Mouse (Mus musculus) kidney, postnatal 36 days (tissue): ENCODE results near the gene Adprhl1.

Experiments
- DNase-seq, 2 experiments: peaks; one replicate each; pipeline ENCODE4 v3.0.0; 2021 to 2022; ENCODE audit warnings: mixed read lengths in 2 of 2

The Adprhl1 gene

DNA sequence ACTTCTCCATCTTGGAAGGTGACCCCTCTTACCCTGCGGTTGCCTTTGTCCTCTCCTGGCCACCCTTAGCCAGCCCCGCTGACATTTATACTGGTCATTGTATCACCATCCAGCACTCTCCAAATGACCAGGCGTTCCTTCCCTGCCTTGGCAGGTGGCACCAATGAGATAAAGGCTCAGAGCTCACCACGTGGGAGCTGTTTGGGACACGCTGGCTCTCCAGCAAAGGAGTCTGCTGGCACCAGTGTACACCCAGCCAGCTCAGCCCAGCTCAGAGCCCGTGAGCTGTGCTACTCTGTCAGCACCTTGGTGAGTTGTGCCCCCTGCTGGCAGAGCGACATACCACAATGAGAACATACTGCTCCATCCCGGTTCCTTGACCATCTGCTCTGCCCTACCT is at the start of gene Adprhl1:
Gene Adprhl1, minus strand, starts transcription at position 144 of the 400 bp plus-strand sequence.
- peak; percentile 69 to 87 for DNase-seq

DNA sequence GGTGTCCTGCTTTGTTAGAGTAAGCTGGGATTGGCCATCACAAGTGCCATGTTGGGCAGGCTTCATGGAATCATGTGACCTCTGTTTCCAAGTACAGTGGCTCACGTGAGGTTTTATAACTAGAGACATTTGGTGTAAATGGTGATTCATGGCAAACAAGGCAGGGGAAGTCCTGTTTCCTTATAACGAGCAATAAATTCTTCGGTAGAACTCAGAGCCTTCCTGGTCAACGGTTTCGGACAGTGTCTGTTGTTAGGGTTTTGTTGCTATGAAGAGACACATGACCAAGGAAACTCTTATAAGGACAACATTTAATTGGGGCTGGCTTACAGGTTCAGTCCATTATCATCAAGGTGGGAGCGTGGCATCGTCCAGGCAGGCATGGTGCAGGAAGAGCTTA is 47.1 kb upstream of the Adprhl1 start:
- no peak for DNase-seq

GRCm38 (mm10) chr8:13299571-13299970 is 45.6 kb upstream of the Adprhl1 start:
- DNase-seq, result peak; percentile 17 to 35

GRCm38 (mm10) chr8:13293677-13294470 is 39.9 kb upstream of the Adprhl1 start:
- DNase-seq, result peak; percentile 12 to 26

DNA sequence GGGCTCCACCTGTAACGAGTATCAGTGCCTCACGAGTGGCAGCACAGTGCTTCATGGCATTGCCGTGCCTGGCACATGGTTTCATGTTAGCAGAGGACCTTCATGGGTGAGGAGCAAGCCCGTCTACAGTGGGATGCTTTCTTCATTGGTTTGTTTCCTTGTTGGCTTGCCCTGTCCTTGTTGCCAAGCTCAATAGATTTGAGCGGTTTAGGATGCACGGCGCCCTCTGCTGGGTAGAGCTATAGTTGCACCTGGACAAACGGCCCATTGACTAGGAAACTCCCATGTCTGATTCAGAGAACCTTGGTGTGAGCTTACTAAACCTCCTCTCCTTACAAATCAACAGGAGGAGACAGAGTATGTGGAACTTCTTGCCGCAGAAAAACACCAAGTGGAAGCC is 38.4 kb upstream of the Adprhl1 start:
- DNase-seq, result peak; percentile 67 to 88

- peak in 1 of 2 experiments; percentile 29 for DNase-seq
These were observed 34.7 kb upstream of the Adprhl1 start for GRCm38 (mm10) chr8:13288646-13289045.

- DNase-seq, result peak; percentile 94 to 99
These were observed 34.0 kb upstream of the Adprhl1 start, which contains the start of the genes Dcun1d2 and Tmco3 for GRCm38 (mm10) chr8:13287692-13288623. Dcun1d2 (minus strand) TSS chr8:13288131. Tmco3 (plus strand) TSS chr8:13288190.

GRCm38 (mm10) chr8:13287304-13287691 is 33.3 kb upstream of the Adprhl1 start:
- DNase-seq, result peak; percentile 96

- no peak for DNase-seq
These were observed 29.2 kb upstream of the Adprhl1 start for GRCm38 (mm10) chr8:13283200-13283599.

DNA sequence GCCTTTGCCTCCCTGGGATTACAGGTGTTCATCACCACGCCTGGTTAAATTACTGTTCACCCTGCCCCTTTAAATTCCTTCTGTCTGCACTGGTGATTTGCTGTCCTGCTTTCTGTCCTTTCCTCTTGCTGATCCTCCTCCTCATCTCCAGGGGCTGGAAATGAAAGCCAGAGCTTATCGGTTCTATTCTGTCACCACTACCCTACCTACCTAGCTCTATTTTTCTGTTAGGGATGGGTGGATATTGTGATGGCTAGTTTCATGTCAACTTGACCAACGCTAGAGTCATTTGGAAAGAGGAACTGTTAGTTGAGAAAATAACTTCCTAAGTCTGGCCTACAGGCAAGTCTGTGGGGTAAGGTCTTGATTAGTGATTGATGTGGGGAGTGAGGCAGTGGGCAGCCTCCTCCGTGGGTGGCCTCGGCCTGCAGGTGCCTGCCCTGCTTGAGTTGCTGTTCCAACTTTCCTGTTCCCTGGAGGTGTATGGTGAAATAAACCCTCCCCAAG is 23.0 kb upstream of the Adprhl1 start:
- DNase-seq, result no peak

GRCm38 (mm10) chr8:13272834-13273233 is 18.9 kb upstream of the Adprhl1 start:
- DNase-seq, result no peak

- DNase-seq, result no peak
These were observed 13.6 kb upstream of the Adprhl1 start for GRCm38 (mm10) chr8:13267566-13267965.

DNA sequence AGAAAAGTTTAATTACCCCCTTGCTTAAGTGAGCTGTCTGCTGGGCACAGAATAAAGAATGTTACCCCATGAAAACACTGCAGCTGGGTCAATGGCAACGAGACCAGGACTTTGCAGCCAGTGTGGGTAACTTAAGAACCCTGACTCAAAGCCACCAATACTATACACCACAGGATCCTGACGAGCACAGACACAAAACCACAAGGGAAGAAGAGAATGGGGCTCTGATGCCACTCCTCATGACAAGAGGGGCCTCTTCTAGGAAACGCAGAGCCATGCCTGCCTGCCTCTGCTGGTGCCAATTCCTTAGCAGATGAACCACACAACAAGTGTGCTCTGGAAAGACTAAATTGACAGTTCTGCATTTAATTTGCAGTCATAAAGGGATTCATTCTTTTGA is 9.4 kb upstream of the Adprhl1 start:
- DNase-seq, result no peak

DNA sequence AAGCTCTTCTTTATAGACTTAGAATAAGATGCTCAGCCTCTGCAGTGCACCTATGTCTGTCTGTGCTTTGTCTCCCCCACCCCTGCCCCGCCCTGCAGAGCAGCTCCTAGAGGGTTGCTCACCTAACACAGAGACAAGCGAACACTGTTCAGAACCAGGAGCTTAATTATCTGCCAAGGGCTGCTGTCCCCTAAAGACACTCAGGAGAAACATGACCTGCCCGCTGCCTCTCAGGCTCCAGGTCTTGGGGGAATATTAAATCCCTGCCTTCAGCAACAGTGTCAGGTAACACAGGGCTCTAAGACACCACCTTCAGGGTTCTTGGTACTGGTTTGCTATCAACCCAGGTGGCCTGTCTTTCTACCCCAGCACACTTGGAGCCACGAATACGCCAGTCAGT is 549 bp downstream of the Adprhl1 start:
- DNase-seq, result no peak

DNA sequence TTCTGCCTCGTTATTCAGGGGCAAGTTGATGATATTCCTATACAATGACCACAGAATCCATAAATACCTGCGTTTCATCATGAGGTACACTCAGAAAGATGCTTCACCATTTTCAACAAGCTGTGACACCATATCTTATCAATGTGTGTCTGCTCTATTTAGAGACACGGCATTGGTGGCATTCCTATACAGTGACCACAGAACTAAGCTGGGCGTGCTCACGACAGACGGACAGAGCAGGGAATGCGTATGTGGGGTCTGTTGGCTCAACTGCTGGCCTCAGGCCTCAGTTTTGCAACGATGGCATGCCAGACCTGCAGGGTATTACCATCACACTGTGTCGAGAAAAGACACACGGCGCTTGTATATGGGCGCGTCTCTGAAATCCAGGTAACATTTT is 1.1 kb downstream of the Adprhl1 start:
- DNase-seq, result no peak

DNA sequence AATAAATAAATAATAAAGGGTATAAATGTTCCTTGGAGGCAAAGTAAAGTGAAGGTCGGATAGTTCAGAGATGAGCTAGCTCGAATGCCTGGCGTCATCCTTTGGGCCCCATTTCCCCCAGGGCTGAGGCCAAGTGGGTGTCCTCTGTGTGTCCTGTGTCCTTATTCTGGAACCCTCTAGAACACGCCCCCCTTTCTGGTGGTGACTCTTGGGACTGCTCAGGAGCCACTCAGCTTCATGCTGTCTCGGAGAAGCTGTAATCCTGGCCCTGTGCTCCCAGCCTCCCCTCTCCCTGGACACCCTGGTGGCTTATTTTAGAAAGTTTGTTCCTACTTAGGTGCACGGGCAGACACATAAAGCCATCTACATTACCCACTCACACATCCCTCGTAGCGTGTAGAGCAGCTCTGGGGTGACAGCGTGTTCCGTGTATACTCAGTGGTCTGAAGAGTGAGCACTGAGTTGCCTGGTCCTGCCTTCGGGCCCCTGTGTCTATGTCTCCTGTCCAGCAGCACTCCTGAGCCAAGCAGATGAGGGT is 9.6 kb downstream of the Adprhl1 start:
- DNase-seq, result no peak

- no peak for DNase-seq
These were observed 10.7 kb downstream of the Adprhl1 start for GRCm38 (mm10) chr8:13242985-13243870.

- peak; percentile 60 to 62 for DNase-seq
These were observed 13.3 kb downstream of the Adprhl1 start for GRCm38 (mm10) chr8:13240691-13241090.

DNA sequence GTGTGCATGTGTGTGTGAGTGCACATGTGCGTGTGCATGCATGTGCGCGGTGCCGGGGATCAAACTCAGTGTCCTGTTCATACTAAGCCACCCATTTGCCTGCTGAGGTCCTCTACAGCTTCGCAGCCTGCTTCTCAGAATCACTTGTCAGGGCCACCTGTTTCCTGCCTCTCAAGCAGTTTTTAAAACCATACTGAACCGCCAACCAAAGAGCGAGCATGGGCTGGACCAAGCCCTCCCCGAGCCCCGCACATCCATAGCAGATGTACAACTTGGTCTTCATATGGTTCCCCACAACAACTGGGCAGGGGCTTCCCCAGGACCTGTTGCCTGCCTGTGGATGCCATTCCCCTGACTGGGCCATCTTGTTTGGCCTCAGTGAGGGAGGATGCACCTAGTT is 13.9 kb downstream of the Adprhl1 start:
- DNase-seq, result no peak

DNA sequence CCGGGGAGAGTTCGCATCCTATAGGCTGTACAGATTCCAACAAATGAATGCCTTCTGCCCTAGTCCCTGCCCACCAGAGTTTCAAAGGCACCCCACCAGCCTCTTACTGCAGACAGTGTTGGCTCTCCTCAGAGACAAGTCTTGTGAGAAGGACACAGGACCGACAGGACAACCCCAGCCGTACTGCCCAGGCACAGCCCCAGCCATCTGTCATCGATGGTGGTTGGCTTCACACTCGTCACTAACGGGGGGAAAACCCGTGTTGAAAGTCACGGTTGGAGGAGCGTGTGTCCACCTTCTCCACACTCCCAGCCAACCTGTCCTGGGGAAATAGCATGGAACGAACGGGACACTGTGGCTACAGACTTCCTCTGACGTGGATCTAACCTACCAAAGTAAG is 19.2 kb downstream of the Adprhl1 start:
- no peak for DNase-seq

- no peak for DNase-seq
These were observed 23.5 kb downstream of the Adprhl1 start for GRCm38 (mm10) chr8:13230471-13230870.

GRCm38 (mm10) chr8:13229802-13230201 is 24.2 kb downstream of the Adprhl1 start:
- DNase-seq, result no peak
